Mouse (Mus musculus) G1E-ER4 (cell line): ENCODE results near the gene Ufsp1. TPM values are rescaled to one million over a fixed set of nuclear protein-coding genes. Genes with fewer than 3 reads are reported as not detected.

ENCODE experiments used
- GATA1 ChIP-seq: IDR thresholded peaks from one replicate; pipeline ENCODE4 v1.8.0; 2012; ENCODE audit warnings: low read length, inconsistent platforms
- polyA plus RNA-seq: library from polyadenylated mRNA; stranded (reverse); fragments of >175 nt; gene quantifications from 2 replicates; pipeline ENCODE4 v1.2.3, GENCODE M21; 2012

Gene Ufsp1
- polyA plus RNA-seq, 1 experiment: 23.1 TPM

DNA sequence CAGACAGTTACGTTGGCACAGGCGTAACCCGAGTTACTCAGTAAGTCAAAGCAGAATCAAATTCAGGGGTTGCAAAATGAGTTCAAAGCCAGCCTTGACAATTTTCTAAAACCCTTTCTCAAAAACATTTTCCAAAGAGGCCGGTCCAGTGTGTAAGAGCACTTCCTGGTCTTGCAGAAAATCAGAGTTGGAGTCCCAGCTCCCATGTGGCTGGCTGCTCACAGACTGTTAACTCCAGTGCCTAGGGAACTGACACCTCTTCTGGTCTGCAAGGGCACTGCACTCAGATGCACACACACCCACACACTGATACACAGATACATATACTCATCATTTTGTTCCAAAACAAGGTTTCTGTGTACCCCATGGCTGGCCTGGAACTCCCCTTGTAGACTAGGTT is 13.9 kb downstream of the Ufsp1 start:
- no peak for TF ChIP-seq GATA1

DNA sequence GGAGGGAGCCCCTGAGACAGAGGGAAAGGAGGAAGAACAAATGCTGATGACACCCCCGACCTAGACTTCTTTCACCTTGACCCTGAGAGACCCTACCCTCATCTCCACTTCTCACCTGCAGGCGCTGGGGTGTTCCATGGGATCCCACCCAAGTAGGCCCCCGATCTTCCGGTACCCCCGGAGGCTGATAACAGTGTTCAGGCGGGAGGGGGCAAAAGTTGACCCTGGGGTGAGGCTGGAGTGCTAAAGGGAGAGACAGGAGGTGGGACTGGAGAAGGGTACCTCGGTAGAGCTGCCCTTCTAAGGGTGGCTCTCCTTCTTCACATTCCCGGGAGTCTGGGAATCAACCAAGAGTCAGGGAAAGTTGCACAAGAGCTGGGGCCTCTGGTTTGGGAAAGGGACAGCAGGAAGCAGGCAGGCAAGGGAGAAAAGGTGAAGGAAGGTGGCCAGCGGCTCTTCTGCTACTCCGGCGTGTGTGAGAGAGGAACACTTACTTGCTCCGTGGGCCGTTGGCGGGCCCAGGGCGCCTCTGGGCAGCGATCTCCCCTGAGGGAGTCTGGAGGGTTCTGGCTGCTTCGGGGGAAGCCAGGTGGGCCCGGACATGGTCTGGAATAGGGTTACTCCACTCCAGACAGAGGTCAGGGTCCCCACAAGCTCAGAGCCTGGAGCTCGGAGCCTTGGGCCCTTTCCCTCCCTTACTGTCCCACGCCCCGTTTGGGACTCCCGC is 19.2 kb downstream of the Ufsp1 start:
- TF ChIP-seq GATA1: no peak

DNA sequence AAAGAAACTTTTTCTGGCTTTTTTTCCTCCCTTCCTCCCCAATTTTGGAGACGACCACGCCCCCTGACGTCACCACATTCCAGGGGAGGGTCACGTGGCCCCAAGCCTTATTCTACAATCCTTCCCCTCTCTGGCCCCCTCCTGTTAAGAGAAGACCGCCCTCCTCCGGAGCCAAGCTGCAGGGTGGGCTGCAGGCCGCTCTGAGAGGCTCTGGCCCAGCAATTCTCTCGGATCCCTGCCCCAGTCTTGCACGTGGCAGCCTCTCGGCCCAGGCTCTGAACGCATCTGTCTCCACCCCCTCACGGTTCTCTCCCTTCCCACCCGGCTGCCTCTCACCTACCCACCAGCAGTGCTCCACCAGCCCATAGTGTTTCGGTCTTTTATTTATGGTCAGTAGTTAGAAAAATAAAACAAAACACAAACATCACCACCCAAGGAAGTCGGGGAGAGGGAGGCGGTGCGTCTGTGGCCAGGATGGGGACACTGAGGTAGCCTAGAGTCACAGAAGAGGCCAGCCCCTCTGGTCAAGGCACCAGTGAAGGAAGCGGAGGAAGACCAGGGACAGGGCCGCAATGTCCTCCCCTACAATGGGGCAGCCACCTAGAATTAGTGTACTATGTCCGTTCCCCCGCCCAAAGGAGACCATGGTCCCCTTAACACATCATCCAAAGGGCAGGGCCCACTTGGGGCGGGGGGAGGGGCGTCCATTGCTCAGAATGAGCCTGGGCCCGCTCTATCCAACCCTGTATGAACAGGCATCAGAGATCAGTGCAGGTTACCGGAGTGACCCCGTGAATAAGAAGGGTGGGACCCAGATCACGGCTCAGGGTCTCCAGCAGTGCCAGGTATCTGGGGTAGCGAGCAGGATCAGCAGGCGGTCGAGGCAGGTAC is 20.0 kb downstream of the Ufsp1 start, which contains the start of gene Trip6:
Trip6 (minus strand) TSS at position 212 of the 891 bp plus-strand sequence.
- no peak for TF ChIP-seq GATA1

DNA sequence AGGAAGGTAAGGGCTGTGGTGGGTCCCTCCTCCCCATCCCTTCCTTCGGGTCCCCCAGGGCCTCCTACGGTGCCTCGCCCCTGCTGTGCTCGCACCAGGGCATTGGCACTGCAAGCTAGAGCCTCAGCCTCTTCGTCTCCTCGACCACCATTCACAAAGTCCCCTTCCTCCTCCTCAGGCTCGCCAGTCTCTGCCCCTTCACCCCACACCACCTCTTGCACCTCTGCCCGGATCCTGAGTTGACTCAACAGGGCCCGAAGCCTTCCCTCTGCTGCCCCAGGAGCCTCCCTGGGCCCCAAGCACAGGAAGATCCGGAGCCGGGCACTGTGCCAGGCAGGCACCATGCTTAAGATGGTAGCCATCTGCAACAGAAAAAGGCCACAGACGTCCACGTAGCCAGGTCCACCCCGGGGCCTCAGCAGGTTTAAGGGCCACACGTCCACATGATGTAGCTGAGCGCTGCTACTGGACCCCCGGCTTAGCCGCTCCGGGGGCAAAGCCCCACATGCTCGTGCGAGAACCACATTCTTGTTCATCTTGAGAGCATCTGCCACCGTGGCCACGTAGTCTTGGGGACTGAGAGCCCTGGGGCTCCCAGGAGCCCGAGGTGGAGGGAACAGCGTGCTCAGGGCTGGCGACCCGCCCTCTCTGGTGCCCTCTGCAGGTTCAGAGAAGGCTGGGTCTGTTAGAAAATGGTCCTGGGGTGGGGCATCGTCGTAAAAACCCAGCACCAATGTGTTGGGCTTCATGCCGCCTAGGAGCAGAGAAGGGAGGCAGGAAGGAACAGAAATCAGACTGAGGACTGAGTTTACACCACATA is 20.9 kb downstream of the Ufsp1 start:
- TF ChIP-seq GATA1: no peak

GRCm38 (mm10) chr5:137317361-137317760 is 22.9 kb downstream of the Ufsp1 start:
- TF ChIP-seq GATA1: peak; percentile 90

DNA sequence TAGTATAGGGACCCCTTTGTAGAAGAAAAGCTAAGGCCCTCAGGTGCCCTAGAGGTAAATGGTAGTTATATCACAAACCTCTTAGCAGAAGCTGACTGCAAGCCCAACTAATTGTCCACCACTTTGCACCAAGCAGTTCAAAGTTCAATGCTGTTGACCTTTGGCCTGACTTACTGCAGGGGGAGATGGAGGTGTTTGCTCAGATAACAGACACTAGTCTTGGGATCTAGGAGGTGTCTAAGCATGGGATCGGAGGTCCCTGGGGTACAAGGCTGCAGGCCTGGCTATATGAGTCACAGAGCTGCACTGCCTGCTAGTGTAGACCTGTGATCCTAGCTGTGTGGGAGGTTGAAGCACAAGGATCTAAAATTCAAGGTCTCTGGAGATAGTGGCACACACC is 24.1 kb downstream of the Ufsp1 start:
- no peak for TF ChIP-seq GATA1

DNA sequence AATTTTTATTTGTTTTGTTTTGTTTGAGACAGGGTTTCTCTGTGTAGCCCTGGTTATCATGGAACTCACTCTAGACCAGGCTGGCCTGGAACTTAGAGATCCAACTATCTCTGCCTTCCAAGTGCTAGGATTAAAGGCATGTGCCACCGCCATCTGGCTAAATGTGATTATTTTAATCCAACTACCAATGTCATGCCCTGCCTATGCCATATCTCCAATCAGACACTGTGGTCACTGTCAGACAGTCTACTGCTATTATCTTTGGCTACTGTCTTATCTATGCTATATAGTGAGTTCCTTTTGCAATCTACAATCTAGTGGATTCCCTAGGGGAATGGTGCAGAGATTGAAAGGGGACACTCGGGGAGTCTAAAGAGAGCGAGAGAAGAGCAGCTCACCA is 26.6 kb downstream of the Ufsp1 start:
- TF ChIP-seq GATA1: peak; percentile 88

- TF ChIP-seq GATA1: no peak
These were observed 36.5 kb downstream of the Ufsp1 start for GRCm38 (mm10) chr5:137330910-137331309.

- no peak for TF ChIP-seq GATA1
These were observed 38.6 kb downstream of the Ufsp1 start for GRCm38 (mm10) chr5:137332857-137333511.

- no peak for TF ChIP-seq GATA1
These were observed 39.2 kb downstream of the Ufsp1 start, which contains the start of gene Slc12a9 for GRCm38 (mm10) chr5:137333512-137334174. Slc12a9 (minus strand) TSS chr5:137333597.

DNA sequence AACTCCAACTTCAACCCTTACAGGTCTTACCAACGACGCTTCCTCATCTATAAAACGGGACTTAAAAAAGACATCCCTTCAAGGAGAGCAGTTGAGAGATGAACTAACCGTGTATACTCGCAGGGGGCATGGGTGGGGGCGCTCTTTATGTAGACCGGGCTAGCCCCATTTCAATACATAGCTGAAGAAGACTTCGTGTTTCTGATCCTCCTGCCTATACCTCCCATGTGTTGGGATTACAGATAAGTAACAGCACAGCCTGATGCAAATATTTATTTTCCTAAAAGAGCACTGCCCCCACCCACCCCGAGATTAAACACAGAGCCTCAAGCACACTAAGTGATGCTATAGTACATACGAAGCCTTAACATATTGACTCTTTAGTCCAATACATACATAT is 39.9 kb downstream of the Ufsp1 start:
- TF ChIP-seq GATA1: no peak

DNA sequence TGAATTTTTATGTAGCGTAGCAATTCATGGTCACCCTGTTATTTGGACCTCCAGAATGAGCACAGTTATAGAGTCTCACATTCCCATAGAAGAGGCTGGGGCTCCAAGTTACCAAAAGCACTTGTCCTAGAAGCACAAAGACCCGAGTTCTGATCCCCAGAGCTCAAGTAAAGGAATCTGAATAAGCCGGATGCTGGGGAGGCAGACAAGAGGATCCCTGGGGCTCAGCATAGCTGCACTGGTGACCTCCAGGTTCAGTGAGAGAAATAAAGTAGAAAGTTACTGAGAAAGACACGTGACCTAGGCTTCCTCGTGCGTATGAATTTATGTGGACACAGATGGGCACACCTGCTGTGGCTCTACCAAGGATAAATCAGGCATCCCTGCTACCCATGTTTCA is 40.6 kb downstream of the Ufsp1 start:
- no peak for TF ChIP-seq GATA1

DNA sequence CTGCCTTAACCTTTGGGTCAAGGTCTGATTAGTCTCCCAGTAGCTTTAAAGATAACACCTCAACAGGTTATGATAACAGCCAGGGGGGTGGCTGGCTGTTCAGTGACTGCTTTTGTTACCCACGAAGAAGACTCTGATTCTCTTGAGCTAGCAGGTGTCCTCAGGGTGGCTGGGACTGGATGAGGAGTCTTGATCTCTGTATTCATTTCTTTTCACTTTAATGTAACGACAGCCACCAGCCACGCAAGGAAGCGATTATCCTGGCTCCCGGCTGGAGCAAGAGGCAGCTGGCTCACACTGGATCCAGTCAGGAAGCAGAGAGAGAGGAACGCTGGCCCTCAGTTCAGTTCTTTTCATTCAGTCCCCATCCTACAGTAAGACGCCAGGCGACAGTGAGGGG is 42.8 kb downstream of the Ufsp1 start:
- TF ChIP-seq GATA1: no peak

DNA sequence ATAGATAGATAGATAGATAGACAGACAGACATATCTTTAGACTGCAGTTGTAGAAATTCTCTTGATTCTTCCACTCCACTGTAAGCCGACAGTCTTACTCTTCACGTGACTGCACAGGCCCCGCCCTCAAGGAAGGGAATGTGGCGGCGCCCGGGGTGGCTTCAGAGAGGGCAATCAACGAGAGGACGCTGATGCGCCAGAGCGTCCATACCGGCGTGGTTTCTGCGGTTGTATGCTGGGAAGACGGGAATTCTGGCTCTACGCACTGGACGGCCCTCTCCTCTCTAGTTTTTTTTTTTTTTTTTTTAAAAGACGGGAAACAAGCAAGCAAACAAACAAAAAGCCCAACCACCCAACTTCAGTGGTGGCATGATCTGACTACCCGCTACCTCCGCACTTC is 43.8 kb downstream of the Ufsp1 start:
- TF ChIP-seq GATA1: no peak
